Mouse (Mus musculus) cerebellum, adult 2 months (tissue): Measurements from ENCODE around the gene Kcnma1.

Experiments
- CTCF ChIP-seq: fragments of 200-500 bp; IDR thresholded peaks from 2 replicates; pipeline ENCODE4 v1.5.1; 2011; ENCODE audit warnings: low read depth, mild to moderate bottlenecking, control low read depth, low read length, moderate library complexity, borderline replicate concordance; ENCODE audit not compliant: insufficient read depth
- POLR2A ChIP-seq: fragments of 200-500 bp; IDR thresholded peaks from 2 replicates; pipeline ENCODE4 v1.6.1; 2011; ENCODE audit warnings: low read length, control low read depth, borderline replicate concordance; ENCODE audit not compliant: insufficient read depth

GRCm38 (mm10) chr14:23785921-23786686 is 228.2 kb downstream of the Kcnma1 start:
- no peak for TF ChIP-seq POLR2A
- TF ChIP-seq CTCF: no peak
